Mouse (Mus musculus) kidney, postnatal 36 days (tissue): Measurements from ENCODE around the gene Sds.

Experiments
- DNase-seq, 2 experiments: peaks; one replicate each; pipeline ENCODE4 v3.0.0; 2021 to 2022; ENCODE audit warnings: mixed read lengths in 2 of 2

Sds gene

GRCm38 (mm10) chr5:120447305-120447704, 29.0 kb upstream of the Sds start:
- peak; percentile 26 to 58 for DNase-seq

GRCm38 (mm10) chr5:120454756-120455337, 21.5 kb upstream of the Sds start:
- DNase-seq, result no peak

GRCm38 (mm10) chr5:120456253-120456652, 20.1 kb upstream of the Sds start:
- no peak for DNase-seq

GRCm38 (mm10) chr5:120456841-120457554, 19.3 kb upstream of the Sds start:
- no peak for DNase-seq

GRCm38 (mm10) chr5:120457628-120458027, 18.7 kb upstream of the Sds start:
- DNase-seq, result peak; percentile 36 to 78

- DNase-seq, result no peak
These were observed 17.2 kb upstream of the Sds start for GRCm38 (mm10) chr5:120459133-120459532.

- DNase-seq, result no peak
These were observed 14.4 kb upstream of the Sds start for GRCm38 (mm10) chr5:120461902-120462301.

GRCm38 (mm10) chr5:120464321-120464720, 12.0 kb upstream of the Sds start:
- peak in 1 of 2 experiments; percentile 50 for DNase-seq

GRCm38 (mm10) chr5:120465062-120465461, 11.3 kb upstream of the Sds start:
- DNase-seq, result peak; percentile 21 to 70

GRCm38 (mm10) chr5:120465860-120466259, 10.5 kb upstream of the Sds start:
- DNase-seq, result no peak

- DNase-seq, result peak; percentile 66 to 76
These were observed 9.3 kb upstream of the Sds start for GRCm38 (mm10) chr5:120467026-120467425.

- DNase-seq, result peak in 1 of 2 experiments; percentile 28
These were observed 8.0 kb upstream of the Sds start for GRCm38 (mm10) chr5:120468336-120468735.

GRCm38 (mm10) chr5:120468830-120469229, 7.5 kb upstream of the Sds start:
- no peak for DNase-seq

GRCm38 (mm10) chr5:120471538-120471937, 4.8 kb upstream of the Sds start:
- peak; percentile 28 to 70 for DNase-seq

GRCm38 (mm10) chr5:120472770-120473169, 3.6 kb upstream of the Sds start, which contains the start of gene Sdsl:
Gene Sdsl (minus strand): TSS chr5:120472810.
- no peak for DNase-seq

- no peak for DNase-seq
These were observed 3.0 kb upstream of the Sds start for GRCm38 (mm10) chr5:120473361-120473760.

- no peak for DNase-seq
These were observed 465 bp upstream of the Sds start for GRCm38 (mm10) chr5:120475861-120476260.

GRCm38 (mm10) chr5:120477993-120478392, 1.7 kb downstream of the Sds start:
- DNase-seq, result no peak

- peak in 1 of 2 experiments; percentile 17 for DNase-seq
These were observed 3.2 kb downstream of the Sds start for GRCm38 (mm10) chr5:120479538-120479937.

GRCm38 (mm10) chr5:120481205-120481604, 4.9 kb downstream of the Sds start:
- DNase-seq, result no peak

GRCm38 (mm10) chr5:120483399-120483798, 7.1 kb downstream of the Sds start:
- DNase-seq, result no peak

GRCm38 (mm10) chr5:120487844-120488243, 11.5 kb downstream of the Sds start:
- no peak for DNase-seq

- peak; percentile 83 for DNase-seq
These were observed 14.4 kb downstream of the Sds start for GRCm38 (mm10) chr5:120490679-120491192.

- peak in 1 of 2 experiments; percentile 67 for DNase-seq
These were observed 16.1 kb downstream of the Sds start for GRCm38 (mm10) chr5:120492437-120492836.
